Mouse (Mus musculus) CH12.LX (cell line): ENCODE measurements around the gene Gpr15. TPM values are rescaled to one million over a fixed set of nuclear protein-coding genes. Genes with fewer than 3 reads are reported as not detected.

Experiments used
- DNase-seq: peaks from one replicate; pipeline ENCODE4 v3.0.0-alpha.2; 2013; ENCODE audit errors: extremely low read depth
- H3K27ac ChIP-seq: 2 replicates; pipeline ENCODE4 v1.5.1; 2012; ENCODE audit warnings: low read depth, mild to moderate bottlenecking, control low read depth, moderate library complexity; ENCODE audit not compliant: insufficient read depth
- H3K27me3 ChIP-seq: replicated peaks from 2 replicates; pipeline ENCODE3; 2012; ENCODE audit warnings: inconsistent platforms
- H3K36me3 ChIP-seq, 2 experiments: replicated peaks in 1 of 2; 2 replicates each; pipeline versions ENCODE3 to v1.6.1; 2012; ENCODE audit warnings: inconsistent platforms in 1 of 2, low read length in 1 of 2, mild to moderate bottlenecking in 1 of 2, mixed read lengths in 1 of 2, moderate library complexity in 1 of 2; ENCODE audit not compliant: control insufficient read depth in 1 of 2, insufficient read depth in 1 of 2
- H3K4me1 ChIP-seq, 2 experiments: 2 replicates each; pipeline ENCODE4 v1.6.1; 2012; ENCODE audit warnings: inconsistent platforms in 1 of 2, moderate library complexity in 1 of 2; ENCODE audit not compliant: insufficient read depth in 2 of 2, control insufficient read depth in 1 of 2
- H3K4me2 ChIP-seq: 2 replicates; pipeline ENCODE4 v1.6.1; 2012; ENCODE audit warnings: low read depth, mild to moderate bottlenecking, control low read depth; ENCODE audit not compliant: poor library complexity, insufficient read depth, severe bottlenecking
- H3K4me3 ChIP-seq, 3 experiments: fragments of 150-350 bp in 1 of 3; sonication (generic) in 1 of 3; replicated peaks in 1 of 3; 2 replicates each; pipeline versions ENCODE3 to v1.5.1; 2011 to 2012; ENCODE audit warnings: low read depth in 2 of 3, low read length in 2 of 3, mild to moderate bottlenecking in 2 of 3, moderate library complexity in 2 of 3, control low read depth in 1 of 3, improper control_type of control experiment in 1 of 3, inconsistent platforms in 1 of 3, mixed read lengths in 1 of 3; ENCODE audit not compliant: poor library complexity in 1 of 3
- H3K79me2 ChIP-seq: replicated peaks from 2 replicates; pipeline ENCODE4 v1.6.1; 2012; ENCODE audit warnings: mild to moderate bottlenecking, moderate library complexity; ENCODE audit not compliant: control insufficient read depth, poor library complexity, insufficient read depth, severe bottlenecking; ENCODE audit errors: extremely low read depth
- H3K9ac ChIP-seq: 2 replicates; pipeline ENCODE4 v1.6.1; 2012; ENCODE audit warnings: low read depth, mild to moderate bottlenecking, control low read depth, moderate library complexity; ENCODE audit not compliant: insufficient read depth
- H3K9me3 ChIP-seq: replicated peaks from 2 replicates; pipeline ENCODE3; 2012; ENCODE audit warnings: low read length, inconsistent platforms, mixed read lengths
- BHLHE40 ChIP-seq: IDR thresholded peaks from 2 replicates; pipeline ENCODE4 v1.6.1; 2011; ENCODE audit warnings: mild to moderate bottlenecking, low read depth, low read length, improper control_type of control experiment
- CHD1 ChIP-seq: IDR thresholded peaks from 2 replicates; pipeline ENCODE4 v1.6.1; 2012; ENCODE audit warnings: low read depth, low read length, improper control_type of control experiment, inconsistent platforms
- CHD2 ChIP-seq: IDR thresholded peaks from 2 replicates; pipeline ENCODE4 v1.6.1; 2011; ENCODE audit warnings: low read length, improper control_type of control experiment
- E2F4 ChIP-seq: IDR thresholded peaks from 2 replicates; pipeline ENCODE4 v1.6.1; 2011; ENCODE audit warnings: low read depth, low read length, improper control_type of control experiment; ENCODE audit not compliant: insufficient replicate concordance
- EP300 ChIP-seq: IDR thresholded peaks from 2 replicates; pipeline ENCODE4 v1.6.1; 2011; ENCODE audit warnings: low read length, improper control_type of control experiment
- GABPA ChIP-seq: IDR thresholded peaks from 2 replicates; pipeline ENCODE4 v1.6.1; 2012; ENCODE audit warnings: low read depth, low read length, improper control_type of control experiment, inconsistent platforms; ENCODE audit not compliant: insufficient replicate concordance
- IRF4 ChIP-seq: IDR thresholded peaks from 2 replicates; pipeline ENCODE4 v1.6.1; 2014; ENCODE audit warnings: low read depth, mild to moderate bottlenecking, inconsistent platforms, low read length, improper control_type of control experiment
- MAFK ChIP-seq: IDR thresholded peaks from 2 replicates; pipeline ENCODE4 v1.6.1; 2011; ENCODE audit warnings: low read length, improper control_type of control experiment; ENCODE audit not compliant: insufficient replicate concordance
- MAX ChIP-seq: IDR thresholded peaks from 2 replicates; pipeline ENCODE4 v1.6.1; 2011; ENCODE audit warnings: low read length, improper control_type of control experiment
- MEF2A ChIP-seq: IDR thresholded peaks from 2 replicates; pipeline ENCODE4 v1.6.1; 2014; ENCODE audit warnings: low read depth, mild to moderate bottlenecking, inconsistent platforms, low read length, improper control_type of control experiment, borderline replicate concordance
- MXI1 ChIP-seq: IDR thresholded peaks from 2 replicates; pipeline ENCODE4 v1.6.1; 2011; ENCODE audit warnings: mild to moderate bottlenecking, low read depth, low read length, improper control_type of control experiment
- NELFE ChIP-seq: IDR thresholded peaks from 2 replicates; pipeline ENCODE4 v1.6.1; 2011; ENCODE audit warnings: low read depth, low read length, improper control_type of control experiment
- NRF1 ChIP-seq: IDR thresholded peaks from 2 replicates; pipeline ENCODE4 v1.6.1; 2014; ENCODE audit warnings: low read depth, mild to moderate bottlenecking, inconsistent platforms, low read length, improper control_type of control experiment, moderate library complexity
- POLR2A ChIP-seq: IDR thresholded peaks from 2 replicates; pipeline ENCODE4 v1.6.1; 2011; ENCODE audit warnings: low read depth, mild to moderate bottlenecking, improper control_type of control experiment, low read length
- RAD21 ChIP-seq: IDR thresholded peaks from 2 replicates; pipeline ENCODE4 v1.6.1; 2011; ENCODE audit warnings: low read depth, mild to moderate bottlenecking, low read length, improper control_type of control experiment, moderate library complexity
- SIN3A ChIP-seq: IDR thresholded peaks from 2 replicates; pipeline ENCODE4 v1.6.1; 2012; ENCODE audit warnings: low read length, improper control_type of control experiment, inconsistent platforms
- SMC3 ChIP-seq: IDR thresholded peaks from 2 replicates; pipeline ENCODE4 v1.6.1; 2011; ENCODE audit warnings: low read depth, low read length, improper control_type of control experiment
- TBP ChIP-seq: conservative IDR thresholded peaks from 2 replicates; pipeline ENCODE4 v1.6.1; 2011; ENCODE audit warnings: low read depth, low read length, improper control_type of control experiment
- TCF12 ChIP-seq: IDR thresholded peaks from 2 replicates; pipeline ENCODE4 v1.6.1; 2014; ENCODE audit warnings: low read depth, mild to moderate bottlenecking, inconsistent platforms, low read length, improper control_type of control experiment
- USF1 ChIP-seq: IDR thresholded peaks from 2 replicates; pipeline ENCODE4 v1.6.1; 2014; ENCODE audit warnings: low read depth, mild to moderate bottlenecking, inconsistent platforms, low read length, improper control_type of control experiment
- ZKSCAN1 ChIP-seq: IDR thresholded peaks from 2 replicates; pipeline ENCODE4 v1.6.1; 2012; ENCODE audit warnings: low read depth, inconsistent platforms, low read length, improper control_type of control experiment, borderline replicate concordance
- dilution Hi-C: fragments of 300-500 bp; cut with MboI; formaldehyde crosslinking; loops from 2 replicates; pipeline ENCODE4 v1.14.3; 2020; ENCODE audit warnings: low sequenced_read_pairs; ENCODE audit not compliant: extremely low pct_unique_long_range_greater_than_20kb, extremely low pct_ligation_motif_present
- in situ Hi-C: fragments of 300-500 bp; cut with MboI; formaldehyde crosslinking; loops from 3 replicates; pipeline ENCODE4 v1.14.3; 2019; ENCODE audit warnings: low sequenced_read_pairs, low pct_ligation_motif_present, low pct_unique_long_range_greater_than_20kb, mixed read lengths
- polyA plus RNA-seq: library from polyadenylated mRNA; unstranded; fragments of >175 nt; gene quantifications from 2 replicates; pipeline ENCODE4 v1.2.1, GENCODE M21; 2012; ENCODE audit warnings: low read depth; ENCODE audit not compliant: insufficient read length
- total RNA-seq, 2 experiments: library from RNA; depleted of rRNA; stranded (reverse); fragments of 300-350 nt in 1 of 2; fragments of >200 nt in 1 of 2; gene quantifications; 2 replicates each; pipeline ENCODE4 v1.2.3; 2012 to 2014

Gpr15 gene
- total and polyA plus RNA-seq, 3 experiments: 3.9 to 13.8 (median 8.3) TPM

- TF ChIP-seq SMC3 (peak; percentile 1; the same call in 1 of the 2 replicates), E2F4 (no peak), NRF1 (no peak), MEF2A (peak; percentile 91), IRF4 (peak; percentile 97), CHD2 (peak; percentile 76), GABPA (no peak), MAX (peak; percentile 68), RAD21 (no peak; the same call in 1 of the 2 replicates), MXI1 (no peak), CHD1 (no peak), USF1 (no peak), POLR2A (no peak)
Measured at GRCm38 (mm10) chr16:58715018-58715417, 3.9 kb downstream of the Gpr15 start (continued).

- H3K9ac ChIP-seq: peak overlapping the region; percentile 84
- peaks cover 9% of the 10 kb centered on the region; the same call in 1 of the 2 replicates for H3K79me2 ChIP-seq
- dilution Hi-C loops: no loop called here
- in situ Hi-C loops: no loop called here
- no peaks in the 10 kb centered on the region for H3K27me3 ChIP-seq
- TF ChIP-seq EP300 (peak; percentile 50; the same call in 1 of the 2 replicates), MAFK (peak; percentile 78; the same call in 1 of the 2 replicates), CHD1 (peak; percentile 50; the same call in 1 of the 2 replicates), MAX (no peak), BHLHE40 (0 out of 2 replicates have a peak, but pooled peaks have one; percentile 4), NELFE (no peak), SIN3A (no peak), TBP (0 out of 2 replicates have a peak, but pooled peaks have one; percentile 41), ZKSCAN1 (no peak), SMC3 (no peak), TCF12 (no peak), MEF2A (no peak)
- peaks cover 6 to 50% of the 10 kb centered on the region in 2 experiments for H3K4me1 ChIP-seq
- no peak overlapping the region for H3K4me3 ChIP-seq
- no peak for DNase-seq
- H3K27ac ChIP-seq: no peak overlapping the region
- H3K4me2 ChIP-seq: peak overlapping the region; percentile 59
- H3K36me3 ChIP-seq: peaks cover 7 to 12% of the 10 kb centered on the region in 2 experiments
- no peaks in the 10 kb centered on the region for H3K9me3 ChIP-seq
Measured at GRCm38 (mm10) chr16:58713128-58713527, 5.7 kb downstream of the Gpr15 start.
